Mouse (Mus musculus): Measurements from ENCODE around the gene Olfr1225. TPM values are rescaled to one million over a fixed set of nuclear protein-coding genes. Genes with fewer than 3 reads are reported as not detected.
"Not testable (repeated sequence)": the region's sequence is repeated elsewhere in the genome, so short reads cannot be mapped to it uniquely, and the experiment has no call there.

Olfr1225 gene
- polyA plus RNA-seq (2012; rRNA removed), result not detected in 2 replicates
- not detected in 2 replicates for polyA plus RNA-seq (2014; fragmentation: Nextera tagmentation; extraction: Ambion mirVana)

- H3K27me3 ChIP-seq (ENCODE audit: control insufficient read depth, insufficient read depth, low read length), result no peaks in the 10 kb centered on the region
- WGBS, result 89% methylated on average over 1 of the region's 1 CpGs
- no peak within 1 kb of the TSS for H3K27ac ChIP-seq (replicated peaks; ENCODE audit: low read depth, low read length)
- no peaks in the 10 kb centered on the region for H3K9me3 ChIP-seq (ENCODE audit: control insufficient read depth, low read length)
- no peak within 1 kb of the TSS for H3K9ac ChIP-seq (ENCODE audit: low read depth, low read length, severe bottlenecking)
- ATAC-seq (ENCODE audit: low FRiP score, low read depth) (no peak), DNase-seq (ENCODE audit: low spot score) (no peak)
- no peak within 1 kb of the TSS for H3K4me3 ChIP-seq (replicated peaks; ENCODE audit: low read length)
- no peak for TF ChIP-seq POLR2A (IDR thresholded peaks at IDR 0.05; ENCODE audit: borderline replicate concordance, extremely low read depth, insufficient read depth, insufficient read length)
- no peak within 1 kb of the TSS for H3K4me2 ChIP-seq (replicated peaks; ENCODE audit: low read depth, low read length, severe bottlenecking)
- no peaks in the 10 kb centered on the region for H3K4me1 ChIP-seq (ENCODE audit: control insufficient read depth, insufficient read depth, low read length)
- no peaks in the 10 kb centered on the region for H3K36me3 ChIP-seq (ENCODE audit: control insufficient read depth, insufficient read depth, low read length)
These were observed at the start of gene Olfr1225 for GRCm38 (mm10) chr2:89174569-89174968. TSS of gene Olfr1225 (minus strand) at chr2:89174669.

- ATAC-seq (ENCODE audit: low FRiP score, low read depth) (no peak), DNase-seq (ENCODE audit: low spot score) (no peak)
- H3K4me2 ChIP-seq (replicated peaks; ENCODE audit: low read depth, low read length, severe bottlenecking), result no peak within 1 kb of the TSS
- H3K9ac ChIP-seq (ENCODE audit: low read depth, low read length, severe bottlenecking), result no peak within 1 kb of the TSS
- no peaks in the 10 kb centered on the region for H3K27me3 ChIP-seq (ENCODE audit: control insufficient read depth, insufficient read depth, low read length)
- no peaks in the 10 kb centered on the region for H3K4me1 ChIP-seq (ENCODE audit: control insufficient read depth, insufficient read depth, low read length)
- H3K36me3 ChIP-seq (ENCODE audit: control insufficient read depth, insufficient read depth, low read length), result no peaks in the 10 kb centered on the region
- no peak within 1 kb of the TSS for H3K27ac ChIP-seq (replicated peaks; ENCODE audit: low read depth, low read length)
- no peak within 1 kb of the TSS for H3K4me3 ChIP-seq (replicated peaks; ENCODE audit: low read length)
- 59% methylated on average over 2 of the region's 2 CpGs for WGBS
- H3K9me3 ChIP-seq (ENCODE audit: control insufficient read depth, low read length), result no peaks in the 10 kb centered on the region
- TF ChIP-seq POLR2A (IDR thresholded peaks at IDR 0.05; ENCODE audit: borderline replicate concordance, extremely low read depth, insufficient read depth, insufficient read length), result no peak
These were observed 25.5 kb upstream of the Olfr1225 start, which contains the start of gene Olfr1226 for GRCm38 (mm10) chr2:89199948-89200347. TSS of gene Olfr1226 (minus strand) at chr2:89200048.

DNA sequence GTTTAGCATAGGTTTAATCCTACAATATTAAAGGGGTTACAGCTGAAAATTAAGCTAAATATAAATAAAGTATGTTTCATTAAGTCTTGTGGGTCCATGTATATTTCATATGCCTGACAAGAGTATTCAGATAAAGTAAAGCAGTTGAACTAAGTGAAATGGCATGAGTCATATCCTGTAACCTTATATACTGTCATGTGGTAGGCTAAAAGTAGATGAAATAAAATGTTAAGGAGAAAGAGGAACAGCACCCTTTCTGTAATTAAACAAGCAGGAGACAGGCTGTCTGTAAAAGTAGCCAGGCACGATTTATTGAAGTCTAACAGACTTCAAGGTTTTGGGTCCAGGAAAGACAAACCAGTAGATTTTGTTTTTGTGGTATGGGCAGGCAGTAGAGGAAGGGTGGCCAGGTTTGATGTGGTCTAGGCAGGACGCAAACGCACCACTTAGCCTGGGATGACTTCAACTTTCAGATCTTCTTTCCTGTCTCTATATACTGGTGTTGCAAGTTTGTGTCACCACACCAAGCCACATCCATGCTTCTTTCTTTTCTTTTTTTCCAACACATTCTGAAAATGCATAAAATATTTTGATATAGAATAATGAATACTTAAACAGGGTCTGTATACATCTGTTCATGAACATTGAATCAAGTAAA, 22.0 kb upstream of the Olfr1225 start:
- DNase-seq (ENCODE audit: low spot score), result no peak
- no peaks in the 10 kb centered on the region for H3K36me3 ChIP-seq (ENCODE audit: control insufficient read depth, insufficient read depth, low read length)
- no peak overlapping the region for H3K9ac ChIP-seq (ENCODE audit: low read depth, low read length, severe bottlenecking)
- H3K27me3 ChIP-seq (ENCODE audit: control insufficient read depth, insufficient read depth, low read length), result no peaks in the 10 kb centered on the region
- H3K4me3 ChIP-seq (replicated peaks; ENCODE audit: low read length), result no peak overlapping the region
- 82% methylated on average over 3 of the region's 3 CpGs for WGBS
- no peak for TF ChIP-seq POLR2A (IDR thresholded peaks at IDR 0.05; ENCODE audit: borderline replicate concordance, extremely low read depth, insufficient read depth, insufficient read length)
- H3K27ac ChIP-seq (replicated peaks; ENCODE audit: low read depth, low read length), result no peak overlapping the region
- no peaks in the 10 kb centered on the region for H3K9me3 ChIP-seq (ENCODE audit: control insufficient read depth, low read length)
- no peak for ATAC-seq (ENCODE audit: low FRiP score, low read depth)
- H3K4me1 ChIP-seq (ENCODE audit: control insufficient read depth, insufficient read depth, low read length), result no peaks in the 10 kb centered on the region
- H3K4me2 ChIP-seq (replicated peaks; ENCODE audit: low read depth, low read length, severe bottlenecking), result no peak overlapping the region

DNA sequence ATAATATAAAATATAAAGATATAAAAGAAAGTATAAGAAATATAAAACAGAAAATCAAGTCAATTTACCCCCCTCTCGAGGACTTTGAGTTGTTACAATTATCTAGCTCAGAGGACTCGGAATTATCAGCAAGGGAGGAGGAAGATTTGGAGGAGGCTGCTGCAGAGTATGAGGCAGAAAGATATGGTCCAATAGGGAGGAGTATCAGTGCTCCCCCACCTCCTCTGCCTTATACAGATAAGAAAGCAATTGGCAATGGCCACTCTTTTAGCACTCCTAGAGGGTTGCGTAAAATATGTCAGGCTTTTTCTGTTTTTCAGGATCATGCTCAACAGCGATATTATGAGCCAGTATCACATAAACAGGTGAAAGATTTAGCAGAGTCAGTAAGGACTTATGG, 9.8 kb downstream of the Olfr1225 start:
- not testable (repeated sequence) for H3K4me2 ChIP-seq (replicated peaks; ENCODE audit: low read depth, low read length, severe bottlenecking); H3K9me3 ChIP-seq (ENCODE audit: control insufficient read depth, low read length); H3K27me3 ChIP-seq (ENCODE audit: control insufficient read depth, insufficient read depth, low read length); H3K4me1 ChIP-seq (ENCODE audit: control insufficient read depth, insufficient read depth, low read length); H3K36me3 ChIP-seq (ENCODE audit: control insufficient read depth, insufficient read depth, low read length); H3K4me3 ChIP-seq (replicated peaks; ENCODE audit: low read length); H3K9ac ChIP-seq (ENCODE audit: low read depth, low read length, severe bottlenecking); H3K27ac ChIP-seq (replicated peaks; ENCODE audit: low read depth, low read length); DNase-seq (ENCODE audit: low spot score); ATAC-seq (ENCODE audit: low FRiP score, low read depth)
- WGBS, result 92% methylated on average over 4 of the region's 4 CpGs

DNA sequence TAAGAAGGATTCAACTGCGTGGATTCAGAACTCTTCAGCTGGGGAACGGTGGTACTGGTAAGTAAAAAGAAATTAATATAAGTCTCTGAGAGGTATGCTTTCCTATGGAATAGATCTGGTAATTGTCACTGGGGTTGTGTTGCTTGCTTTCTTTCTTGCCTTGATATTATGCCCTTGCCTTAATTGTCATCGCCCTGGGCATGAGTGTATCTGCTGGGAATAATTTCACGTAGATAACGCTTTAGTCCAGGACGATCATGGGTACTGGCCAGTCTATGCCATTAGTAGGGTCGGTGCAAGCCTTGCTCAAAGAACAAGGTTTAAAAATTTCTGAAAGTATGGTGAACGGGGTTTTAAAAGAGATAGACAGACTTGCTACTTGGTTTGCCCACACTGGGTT, 10.5 kb downstream of the Olfr1225 start, which contains the start of gene Olfr1224-ps1:
Gene Olfr1224-ps1 (minus strand): TSS at position 101 of the 400 bp plus-strand sequence.
- not testable (repeated sequence) for ATAC-seq (ENCODE audit: low FRiP score, low read depth); H3K27ac ChIP-seq (replicated peaks; ENCODE audit: low read depth, low read length); DNase-seq (ENCODE audit: low spot score); H3K9me3 ChIP-seq (ENCODE audit: control insufficient read depth, low read length); H3K27me3 ChIP-seq (ENCODE audit: control insufficient read depth, insufficient read depth, low read length); H3K4me2 ChIP-seq (replicated peaks; ENCODE audit: low read depth, low read length, severe bottlenecking); H3K4me1 ChIP-seq (ENCODE audit: control insufficient read depth, insufficient read depth, low read length); H3K4me3 ChIP-seq (replicated peaks; ENCODE audit: low read length); H3K9ac ChIP-seq (ENCODE audit: low read depth, low read length, severe bottlenecking); H3K36me3 ChIP-seq (ENCODE audit: control insufficient read depth, insufficient read depth, low read length)
- 92% methylated on average over 8 of the region's 8 CpGs for WGBS
